Mouse (Mus musculus) G1E (cell line): Measurements from ENCODE around the gene Eif4e1b. TPM values are rescaled to one million over a fixed set of nuclear protein-coding genes. Genes with fewer than 3 reads are reported as not detected.

Experiments
- ATAC-seq: 2 replicates; pipeline ENCODE4 v1.8.0; 2016; ENCODE audit warnings: mild to moderate bottlenecking; ENCODE audit not compliant: insufficient number of reproducible peaks, poor library complexity, low FRiP score, severe bottlenecking; ENCODE audit errors: extremely low read depth
- DNase-seq: peaks from one replicate; pipeline ENCODE4 v3.0.0; 2012; ENCODE audit warnings: low spot score
- H3K27me3 ChIP-seq: 2 replicates; pipeline ENCODE4 v1.6.1; 2012; ENCODE audit warnings: mild to moderate bottlenecking, low read length, inconsistent platforms; ENCODE audit not compliant: insufficient read depth
- H3K36me3 ChIP-seq: replicated peaks from 2 replicates; pipeline ENCODE3; 2012; ENCODE audit warnings: mild to moderate bottlenecking, inconsistent platforms
- H3K4me1 ChIP-seq: 2 replicates; pipeline ENCODE4 v1.6.1; 2012; ENCODE audit warnings: low read depth, low read length, inconsistent platforms, mixed read lengths; ENCODE audit not compliant: insufficient read depth
- H3K4me3 ChIP-seq: 2 replicates; pipeline ENCODE4 v1.5.1; 2012; ENCODE audit warnings: low read depth, mild to moderate bottlenecking, inconsistent platforms, low read length, moderate library complexity, mixed read lengths
- H3K9me3 ChIP-seq: replicated peaks from 2 replicates; pipeline ENCODE4 v1.6.1; 2012; ENCODE audit warnings: inconsistent platforms
- CTCF ChIP-seq: IDR thresholded peaks from 2 replicates; pipeline ENCODE4 v1.5.1; 2012; ENCODE audit warnings: low read depth, low read length, inconsistent platforms, mixed read lengths
- GATA1 ChIP-seq: IDR thresholded peaks from 2 replicates; pipeline ENCODE4 v1.6.1; 2012; ENCODE audit warnings: borderline replicate concordance, low read length, inconsistent platforms, mixed read lengths
- GATA2 ChIP-seq: IDR thresholded peaks from 2 replicates; pipeline ENCODE4 v1.6.1; 2012; ENCODE audit warnings: low read depth, low read length, inconsistent platforms, borderline replicate concordance
- POLR2AphosphoS5 ChIP-seq: IDR thresholded peaks from 2 replicates; pipeline ENCODE4 v1.6.1; 2012; ENCODE audit warnings: low read depth, low read length, inconsistent platforms; ENCODE audit not compliant: insufficient replicate concordance
- TAL1 ChIP-seq: conservative IDR thresholded peaks from 2 replicates; pipeline ENCODE4 v1.6.1; 2012; ENCODE audit warnings: low read depth, low read length, inconsistent platforms, mixed read lengths
- polyA plus RNA-seq: library from polyadenylated mRNA; stranded (reverse); fragments of >175 nt; gene quantifications from 2 replicates; pipeline ENCODE4 v1.2.3, GENCODE M21; 2012
- total RNA-seq, 2 experiments: library from RNA; stranded (forward) in 1 of 2; stranded (reverse) in 1 of 2; fragments of 200-1000 nt in 1 of 2; fragments of >200 nt in 1 of 2; fragmentation: Nextera tagmentation in 1 of 2; gene quantifications; 2 replicates each; pipeline ENCODE4 v1.2.3; 2014 to 2017

Eif4e1b gene
- total and polyA plus RNA-seq, 3 experiments: 0.05 TPM; not detected in 2

- H3K4me3 ChIP-seq: no peak overlapping the region
- peaks cover 15% of the 10 kb centered on the region for H3K9me3 ChIP-seq
- no peaks in the 10 kb centered on the region for H3K27me3 ChIP-seq
- no peaks in the 10 kb centered on the region for H3K36me3 ChIP-seq
- TF ChIP-seq POLR2AphosphoS5 (no peak), GATA1 (no peak), GATA2 (no peak), CTCF (no peak), TAL1 (no peak)
- ATAC-seq (no peak), DNase-seq (no peak)
- H3K4me1 ChIP-seq: peaks cover 5% of the 10 kb centered on the region
Measured at GRCm38 (mm10) chr13:54748721-54749060, 35.1 kb upstream of the Eif4e1b start.

GRCm38 (mm10) chr13:54749061-54749863 is 34.5 kb upstream of the Eif4e1b start:
- H3K36me3 ChIP-seq: no peaks in the 10 kb centered on the region
- ATAC-seq (no peak), DNase-seq (no peak)
- peaks cover 3% of the 10 kb centered on the region for H3K4me1 ChIP-seq
- TF ChIP-seq CTCF (no peak), POLR2AphosphoS5 (no peak), TAL1 (no peak), GATA1 (no peak), GATA2 (no peak)
- no peak overlapping the region for H3K4me3 ChIP-seq
- no peaks in the 10 kb centered on the region for H3K27me3 ChIP-seq
- H3K9me3 ChIP-seq: peaks cover 15% of the 10 kb centered on the region

DNA sequence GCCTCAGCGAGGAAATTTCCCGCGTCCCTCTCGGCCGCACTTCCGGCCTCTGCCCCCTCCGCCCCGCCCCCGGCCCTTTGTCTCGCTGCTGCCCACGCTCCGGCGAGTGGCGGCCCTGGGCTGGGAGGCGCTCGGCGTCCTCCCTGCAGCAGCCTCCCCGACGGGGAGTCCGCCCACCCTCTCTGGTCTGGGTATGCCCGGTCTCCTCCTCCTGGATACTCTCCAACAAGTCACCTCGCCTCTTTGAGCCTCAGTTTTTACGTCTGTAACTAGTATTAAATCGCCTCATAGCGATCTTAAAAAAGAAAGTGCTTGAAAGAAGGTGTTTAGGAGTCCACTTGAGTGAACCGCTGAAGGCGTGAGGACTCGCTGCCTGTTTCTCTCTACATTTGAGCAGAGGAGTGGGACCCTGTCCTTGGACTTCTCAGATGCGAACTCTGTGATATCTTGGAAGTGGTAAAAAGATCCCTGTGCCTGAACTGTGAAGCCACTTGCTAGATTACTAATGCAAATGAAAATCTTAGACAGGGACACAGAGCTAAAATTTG is 33.9 kb upstream of the Eif4e1b start, which contains the start of gene Gprin1:
TSS of gene Gprin1 (minus strand) at position 11 of the 548 bp plus-strand sequence.
- DNase-seq: no peak
- Histone ChIP-seq H3K4me3 (no peak within 1 kb of the TSS), H3K36me3 (no peaks in the 10 kb centered on the region), H3K9me3 (peaks cover 15% of the 10 kb centered on the region), H3K4me1 (no peaks in the 10 kb centered on the region), H3K27me3 (no peaks in the 10 kb centered on the region)
- TF ChIP-seq GATA2 (no peak), POLR2AphosphoS5 (no peak), TAL1 (no peak), GATA1 (no peak), CTCF (no peak)
- ATAC-seq: no peak

- no peaks in the 10 kb centered on the region for H3K4me1 ChIP-seq
- no peaks in the 10 kb centered on the region for H3K27me3 ChIP-seq
- H3K36me3 ChIP-seq: no peaks in the 10 kb centered on the region
- no peak overlapping the region for H3K4me3 ChIP-seq
- peaks cover 15% of the 10 kb centered on the region for H3K9me3 ChIP-seq
- ATAC-seq (no peak), DNase-seq (no peak)
- TF ChIP-seq GATA2: no peak
- no peak for TF ChIP-seq POLR2AphosphoS5
- TF ChIP-seq CTCF: no peak
- TF ChIP-seq GATA1: no peak
- TF ChIP-seq TAL1: no peak
Measured at GRCm38 (mm10) chr13:54750699-54751098, 33.1 kb upstream of the Eif4e1b start.

DNA sequence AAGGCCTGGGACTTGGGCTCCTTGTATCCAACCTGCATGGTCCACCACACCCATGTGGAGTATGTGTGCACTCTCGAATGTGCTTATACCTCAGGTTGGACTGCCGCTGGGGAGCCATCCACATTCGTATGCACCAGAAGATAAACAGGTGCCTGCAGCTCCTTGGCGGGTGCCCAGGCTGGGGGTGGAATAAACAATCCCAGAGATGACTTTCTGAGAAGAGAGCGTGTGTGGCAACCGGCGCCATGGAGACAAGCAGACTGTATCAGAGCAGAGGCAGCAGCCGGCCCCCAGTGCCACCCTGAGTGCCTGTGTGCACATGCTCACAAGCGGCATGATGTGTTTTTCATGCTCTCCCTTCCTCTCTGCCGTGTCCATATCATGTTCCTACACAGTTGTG is 31.1 kb upstream of the Eif4e1b start:
- no peaks in the 10 kb centered on the region for H3K27me3 ChIP-seq
- DNase-seq: no peak
- TF ChIP-seq TAL1 (no peak), POLR2AphosphoS5 (no peak), GATA1 (no peak), GATA2 (no peak), CTCF (no peak)
- no peak for ATAC-seq
- H3K36me3 ChIP-seq: no peaks in the 10 kb centered on the region
- no peak overlapping the region for H3K4me3 ChIP-seq
- no peaks in the 10 kb centered on the region for H3K4me1 ChIP-seq
- peaks cover 15% of the 10 kb centered on the region for H3K9me3 ChIP-seq

DNA sequence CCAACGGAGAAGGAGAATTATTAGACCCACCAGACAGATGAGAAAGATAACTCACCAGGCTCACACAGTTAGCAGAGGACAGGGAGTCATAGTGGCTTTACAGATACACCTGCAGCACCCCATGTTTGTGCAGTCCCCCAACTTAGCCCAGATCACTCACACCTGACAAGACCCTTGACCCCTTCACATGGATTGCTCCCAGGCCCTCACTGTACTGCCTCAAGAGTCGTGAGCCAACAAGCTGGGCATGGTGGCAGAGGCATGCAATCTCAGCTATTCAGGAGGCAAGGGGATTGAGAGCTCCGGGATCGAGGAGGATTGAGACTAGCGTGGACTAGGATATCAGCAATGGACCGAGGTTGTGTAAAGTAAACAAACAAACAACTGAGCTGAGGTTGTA is 30.1 kb upstream of the Eif4e1b start:
- Histone ChIP-seq H3K27me3 (no peaks in the 10 kb centered on the region; the same call in 1 of the 2 replicates), H3K4me3 (no peak overlapping the region; the same call in 1 of the 2 replicates), H3K4me1 (no peaks in the 10 kb centered on the region), H3K36me3 (no peaks in the 10 kb centered on the region), H3K9me3 (peaks cover 14% of the 10 kb centered on the region)
- no peak for ATAC-seq
- TF ChIP-seq GATA2 (no peak), CTCF (no peak), POLR2AphosphoS5 (no peak), TAL1 (no peak), GATA1 (no peak)
- no peak for DNase-seq
